Mouse (Mus musculus) liver, postnatal 0 days (tissue): ENCODE results near the gene Cdk17. TPM values are rescaled to one million over a fixed set of nuclear protein-coding genes. Genes with fewer than 3 reads are reported as not detected.
A peak's percentile ranks its signal among the peaks of the same experiment; 100 is the strongest.

Experiments used
- ATAC-seq: fragments of 200-750 bp; cut with Nextera tagmentation; 2 replicates; pipeline ENCODE4 v1.8.0; 2017; ENCODE audit warnings: mild to moderate bottlenecking, moderate library complexity
- DNase-seq: peaks from one replicate; pipeline ENCODE4 v3.0.0-alpha.2; 2016
- H3K27ac ChIP-seq: fragments of 300-500 bp; sonication (generic); 2 replicates; pipeline ENCODE4 v1.5.1; 2014; ENCODE audit warnings: antibody characterized with exemption, moderate library complexity, mild to moderate bottlenecking, low read depth
- H3K27me3 ChIP-seq: fragments of 300-500 bp; sonication (generic); 2 replicates; pipeline ENCODE4 v1.6.1; 2014; ENCODE audit warnings: low read length, control low read depth, mixed read lengths; ENCODE audit not compliant: insufficient read depth
- H3K36me3 ChIP-seq: fragments of 300-500 bp; sonication (generic); replicated peaks from 2 replicates; pipeline ENCODE4 v1.6.1; 2014; ENCODE audit warnings: mild to moderate bottlenecking, control low read depth, low read length, moderate library complexity, mixed read lengths; ENCODE audit not compliant: insufficient read depth
- H3K4me1 ChIP-seq: fragments of 300-500 bp; sonication (generic); 2 replicates; pipeline ENCODE4 v1.6.1; 2014; ENCODE audit warnings: antibody characterized with exemption, mild to moderate bottlenecking, control low read depth; ENCODE audit not compliant: insufficient read depth
- H3K4me2 ChIP-seq: fragments of 300-500 bp; sonication (generic); 2 replicates; pipeline ENCODE4 v1.6.1; 2014; ENCODE audit warnings: low read depth, mild to moderate bottlenecking, low read length, moderate library complexity, mixed read lengths
- H3K4me3 ChIP-seq: fragments of 300-500 bp; sonication (generic); 2 replicates; pipeline ENCODE4 v1.5.1; 2014; ENCODE audit warnings: low read depth, low read length
- H3K9ac ChIP-seq: fragments of 300-500 bp; sonication (generic); replicated peaks from 2 replicates; pipeline ENCODE4 v1.6.1; 2014; ENCODE audit warnings: mild to moderate bottlenecking, moderate library complexity
- H3K9me3 ChIP-seq: fragments of 300-500 bp; sonication (generic); 2 replicates; pipeline ENCODE4 v1.6.1; 2016; ENCODE audit warnings: mild to moderate bottlenecking, control low read depth, low read length, mixed read lengths
- CTCF ChIP-seq: sonication (generic); IDR thresholded peaks from 2 replicates; pipeline ENCODE4 v1.5.1; 2016; ENCODE audit warnings: antibody characterized with exemption, low read depth
- EP300 ChIP-seq: IDR thresholded peaks from 2 replicates; pipeline ENCODE4 v1.6.1; 2016; ENCODE audit warnings: antibody characterized with exemption, low read depth, mild to moderate bottlenecking
- WGBS: fragments of 180-500 bp; shearing (Covaris S2); extraction: QIAGEN DNeasy Blood & Tissue Kit; methylation state at CpG from one replicate; pipeline ENCODE4 v1.1.7; 2014; ENCODE audit not compliant: insufficient replicate concordance; 5-methylcytosine and 5-hydroxymethylcytosine counted together
- polyA plus RNA-seq: library from polyadenylated mRNA; unstranded; fragments of >200 nt; fragmentation: Nextera tagmentation; extraction: Ambion mirVana; gene quantifications from 2 replicates; pipeline ENCODE4 v1.2.1, GENCODE M21; 2015

The Cdk17 gene
- polyA plus RNA-seq, 1 experiment from 2014 or later = 7.4 TPM

DNA sequence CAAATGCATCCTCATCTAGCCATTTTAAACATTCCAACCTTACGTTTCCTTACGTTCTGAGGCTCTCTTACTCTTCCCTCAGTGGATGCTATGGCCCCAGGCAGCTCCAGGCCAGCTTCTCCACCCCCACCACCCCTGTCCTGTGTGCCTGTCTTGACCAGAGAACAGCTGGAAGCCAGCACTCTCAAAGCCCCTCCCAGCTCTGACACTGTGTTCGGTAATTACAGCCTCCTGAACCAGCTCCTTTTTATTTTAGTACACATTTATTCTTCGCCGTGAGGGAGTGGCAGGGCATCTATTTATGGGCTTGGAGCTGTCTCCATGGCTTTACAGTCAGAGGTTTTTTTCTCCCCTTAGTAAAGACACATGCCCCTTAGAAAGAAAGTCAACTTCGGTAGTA is 87.2 kb downstream of the Cdk17 start:
- DNase-seq = no peak

DNA sequence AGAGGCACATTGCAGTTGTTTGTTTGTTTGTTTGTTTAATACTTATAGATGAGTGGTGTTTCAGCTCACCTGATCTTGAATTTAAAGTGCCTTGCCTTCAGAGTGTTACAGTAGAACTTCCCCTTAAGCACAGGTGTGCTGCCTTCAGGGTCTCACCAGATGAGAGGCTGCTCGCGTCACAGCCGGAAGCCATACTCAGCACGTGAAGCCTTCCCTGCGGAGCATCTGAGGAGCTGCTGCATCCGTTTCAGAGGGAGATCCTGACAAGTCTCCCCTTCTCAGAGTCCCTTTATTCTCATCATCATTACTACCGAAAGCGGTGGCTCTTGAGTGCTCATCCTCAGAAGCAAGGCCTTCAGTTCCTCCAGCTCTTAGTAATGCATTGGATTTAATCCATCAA is 87.7 kb downstream of the Cdk17 start:
- DNase-seq (no peak), ATAC-seq (no peak)
- H3K9me3 ChIP-seq = no peaks in the 10 kb centered on the region
- TF ChIP-seq CTCF = no peak
- TF ChIP-seq EP300 = no peak
- peaks cover 19% of the 10 kb centered on the region for H3K36me3 ChIP-seq
- H3K9ac ChIP-seq = no peak overlapping the region
- H3K4me2 ChIP-seq = no peak overlapping the region
- no peaks in the 10 kb centered on the region for H3K27me3 ChIP-seq
- H3K27ac ChIP-seq = no peak overlapping the region
- H3K4me1 ChIP-seq = peaks cover 6% of the 10 kb centered on the region; the same call in 1 of the 2 replicates
- WGBS = 83% methylated on average over 8 of the region's 8 CpGs
- no peak overlapping the region for H3K4me3 ChIP-seq

More for the DNA sequence above, 87.2 kb downstream of the Cdk17 start:
- Histone ChIP-seq H3K9ac (no peak overlapping the region), H3K4me1 (peaks cover 6% of the 10 kb centered on the region; the same call in 1 of the 2 replicates), H3K27ac (no peak overlapping the region), H3K9me3 (no peaks in the 10 kb centered on the region), H3K36me3 (peaks cover 20% of the 10 kb centered on the region), H3K27me3 (no peaks in the 10 kb centered on the region), H3K4me2 (no peak overlapping the region), H3K4me3 (no peak overlapping the region)
- ATAC-seq = no peak
- no peak for TF ChIP-seq CTCF
- TF ChIP-seq EP300 = no peak
- WGBS = 77% methylated on average over 6 of the region's 6 CpGs

DNA sequence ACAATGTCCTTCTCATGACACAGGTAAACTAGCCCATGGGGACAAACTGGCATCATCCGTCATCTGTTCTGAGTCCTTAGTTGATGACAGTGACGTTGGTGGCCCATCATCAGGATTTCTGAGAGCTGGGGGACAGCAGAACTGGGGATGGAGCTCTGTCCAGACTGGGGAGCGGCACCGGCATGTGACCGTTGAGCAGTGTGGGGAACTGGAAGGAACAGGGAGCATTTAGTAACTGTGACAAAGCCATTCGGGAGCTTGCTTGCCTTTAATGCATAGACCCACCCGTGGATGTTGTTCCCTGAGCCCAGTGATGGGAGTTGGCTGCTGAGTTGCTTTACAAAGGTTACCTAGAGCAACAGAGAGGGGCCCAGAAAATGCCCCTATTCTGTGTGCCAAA is 89.2 kb downstream of the Cdk17 start:
- H3K27ac ChIP-seq = peak overlapping the region; percentile 48; the same call in 1 of the 2 replicates
- ATAC-seq (no peak), DNase-seq (peak; percentile 16)
- H3K4me2 ChIP-seq = no peak overlapping the region
- H3K9ac ChIP-seq = no peak overlapping the region
- no peaks in the 10 kb centered on the region for H3K9me3 ChIP-seq
- no peak overlapping the region for H3K4me3 ChIP-seq
- peaks cover 19% of the 10 kb centered on the region for H3K36me3 ChIP-seq
- WGBS = 82% methylated on average over 7 of the region's 7 CpGs
- TF ChIP-seq CTCF = no peak
- no peak for TF ChIP-seq EP300
- no peaks in the 10 kb centered on the region for H3K27me3 ChIP-seq
- peaks cover 6% of the 10 kb centered on the region; the same call in 1 of the 2 replicates for H3K4me1 ChIP-seq

DNA sequence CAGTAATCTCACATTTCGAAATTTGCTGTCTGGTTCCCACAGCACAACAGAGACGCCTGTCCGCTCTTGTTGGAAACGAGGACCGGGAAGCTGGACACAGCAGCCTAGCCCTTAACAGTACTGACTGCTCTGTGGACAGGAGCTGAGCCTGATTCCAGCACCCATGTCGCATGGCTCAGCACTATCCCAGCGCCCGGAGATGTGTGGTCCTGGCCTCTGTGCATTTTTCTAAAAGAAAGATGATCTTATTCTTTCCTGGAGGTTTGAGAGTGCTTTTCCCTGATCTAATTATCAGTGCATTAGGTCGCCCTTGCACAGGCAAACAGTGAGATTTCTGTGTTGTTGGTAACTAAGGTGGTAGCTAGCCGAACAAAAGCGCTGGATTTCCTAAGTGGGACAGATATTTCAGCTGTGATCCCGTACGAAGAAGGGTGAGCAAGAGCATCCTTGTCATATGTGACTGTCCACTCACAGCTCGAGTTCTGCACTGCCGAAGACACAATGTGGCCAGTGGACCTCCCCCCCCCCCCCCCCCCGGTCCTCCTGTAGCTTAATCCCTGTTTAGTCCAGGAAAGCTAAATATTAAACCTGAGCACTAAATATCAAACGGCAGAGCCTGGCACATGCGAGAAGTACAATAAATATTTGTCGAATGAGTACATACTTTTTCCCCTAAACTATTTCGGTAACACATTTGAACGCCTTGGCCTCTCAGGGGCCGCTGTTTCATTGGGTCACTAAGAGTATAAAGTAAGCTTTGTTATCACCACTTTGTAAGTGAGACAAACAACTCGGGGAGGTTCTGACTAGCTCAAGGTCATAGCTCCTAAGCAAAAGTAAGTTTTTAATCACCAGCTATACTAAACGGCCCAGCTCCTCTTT is 90.0 kb downstream of the Cdk17 start:
- peak; percentile 49 for DNase-seq
- H3K4me2 ChIP-seq = 0 out of 2 replicates have a peak overlapping the region, but pooled peaks have one; percentile 22
- ATAC-seq = peak; percentile 85
- no peak overlapping the region for H3K4me3 ChIP-seq
- H3K9ac ChIP-seq = no peak overlapping the region
- peak overlapping the region; percentile 72 for H3K27ac ChIP-seq
- H3K4me1 ChIP-seq = peaks cover 6% of the 10 kb centered on the region; the same call in 1 of the 2 replicates
- TF ChIP-seq CTCF (no peak), EP300 (no peak)
- no peaks in the 10 kb centered on the region for H3K9me3 ChIP-seq
- 69% methylated on average over 23 of the region's 24 CpGs for WGBS
- H3K27me3 ChIP-seq = no peaks in the 10 kb centered on the region
- H3K36me3 ChIP-seq = peaks cover 18% of the 10 kb centered on the region

DNA sequence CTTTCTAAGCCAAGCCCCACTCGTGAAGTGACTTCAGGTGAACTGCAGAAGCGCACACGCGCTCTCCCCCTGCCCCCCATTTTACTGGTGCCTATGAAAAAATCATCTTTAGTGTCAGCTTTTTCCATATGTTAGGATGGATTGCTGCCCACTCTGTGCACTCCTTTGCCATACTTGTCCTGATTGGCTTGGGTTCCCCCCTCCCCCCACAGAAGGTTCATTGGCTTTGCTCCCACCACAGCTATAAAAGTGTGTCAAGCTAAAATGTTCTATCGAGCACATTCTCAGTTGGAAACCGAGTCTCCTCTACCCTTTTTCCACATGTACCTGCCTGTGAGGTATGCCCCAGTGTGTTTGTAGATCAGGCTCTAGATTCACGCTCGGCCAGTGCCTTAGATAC is 90.8 kb downstream of the Cdk17 start:
- peaks cover 6% of the 10 kb centered on the region; the same call in 1 of the 2 replicates for H3K4me1 ChIP-seq
- peak; percentile 7; the same call in 1 of the 2 replicates for ATAC-seq

DNA sequence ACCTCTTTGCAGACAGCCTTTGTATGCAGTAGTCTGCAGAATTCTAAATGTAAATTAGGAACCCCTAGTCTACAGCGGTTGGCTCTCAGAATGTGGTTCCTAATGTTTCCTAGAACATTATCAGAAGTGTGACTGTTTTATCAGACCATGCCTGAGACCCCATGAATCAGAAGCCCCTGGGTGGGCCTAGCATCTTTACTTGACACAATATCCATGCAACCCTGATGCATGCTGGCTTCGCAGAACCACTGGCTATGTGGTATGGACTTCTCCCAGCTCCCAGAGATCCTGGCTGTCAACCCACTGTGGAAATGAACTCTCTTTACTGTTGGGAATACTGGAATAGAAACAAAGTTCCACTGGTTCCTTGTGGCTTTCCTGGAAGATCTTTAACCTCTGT is 92.0 kb downstream of the Cdk17 start:
- no peak for ATAC-seq
- WGBS = 84% methylated on average over 2 of the region's 2 CpGs
- Histone ChIP-seq H3K27ac (no peak overlapping the region), H3K27me3 (no peaks in the 10 kb centered on the region), H3K4me3 (no peak overlapping the region), H3K36me3 (peaks cover 11% of the 10 kb centered on the region; the same call in 1 of the 2 replicates), H3K9me3 (no peaks in the 10 kb centered on the region), H3K4me2 (no peak overlapping the region), H3K9ac (no peak overlapping the region), H3K4me1 (peaks cover 6% of the 10 kb centered on the region; the same call in 1 of the 2 replicates)
- no peak for DNase-seq
- TF ChIP-seq CTCF (no peak), EP300 (no peak)

More for the DNA sequence above, 90.8 kb downstream of the Cdk17 start:
- peak; percentile 13 for DNase-seq
- Histone ChIP-seq H3K36me3 (peaks cover 15% of the 10 kb centered on the region), H3K27me3 (no peaks in the 10 kb centered on the region), H3K4me2 (no peak overlapping the region), H3K27ac (peak overlapping the region; percentile 72), H3K9me3 (no peaks in the 10 kb centered on the region), H3K4me3 (no peak overlapping the region), H3K9ac (no peak overlapping the region)
- no peak for TF ChIP-seq CTCF
- TF ChIP-seq EP300 = no peak
- 83% methylated on average over 8 of the region's 8 CpGs for WGBS
